Mouse (Mus musculus) spleen, adult 2 months (tissue): ENCODE measurements around the gene C5ar1.

ENCODE experiments used
- CTCF ChIP-seq: fragments of 200-500 bp; IDR thresholded peaks from 2 replicates; pipeline ENCODE4 v1.5.1; 2011; ENCODE audit warnings: mild to moderate bottlenecking, inconsistent platforms; ENCODE audit not compliant: insufficient read depth, insufficient read length, insufficient replicate concordance; ENCODE audit errors: extremely low read depth
- POLR2A ChIP-seq: fragments of 200-500 bp; IDR thresholded peaks from 2 replicates; pipeline ENCODE4 v1.6.1; 2011; ENCODE audit warnings: low read depth, low read length, inconsistent platforms

- no peak for TF ChIP-seq CTCF
- no peak for TF ChIP-seq POLR2A
Measured at GRCm38 (mm10) chr7:16213986-16214385, 45.4 kb downstream of the C5ar1 start.
